Mouse (Mus musculus) brain, embryonic 14.5 days (tissue): ENCODE results near the gene Krt39.

Source experiments
- CTCF ChIP-seq: fragments of 200-500 bp; IDR thresholded peaks from 2 replicates; pipeline ENCODE4 v1.5.1; 2012; ENCODE audit warnings: inconsistent platforms, mild to moderate bottlenecking, moderate library complexity, borderline replicate concordance; ENCODE audit not compliant: insufficient read depth, insufficient read length; ENCODE audit errors: extremely low read depth
- POLR2A ChIP-seq: fragments of 200-500 bp; IDR thresholded peaks from 2 replicates; pipeline ENCODE4 v1.6.1; 2012; ENCODE audit warnings: mild to moderate bottlenecking, inconsistent platforms, borderline replicate concordance; ENCODE audit not compliant: poor library complexity, insufficient read depth, insufficient read length, severe bottlenecking; ENCODE audit errors: extremely low read depth

DNA sequence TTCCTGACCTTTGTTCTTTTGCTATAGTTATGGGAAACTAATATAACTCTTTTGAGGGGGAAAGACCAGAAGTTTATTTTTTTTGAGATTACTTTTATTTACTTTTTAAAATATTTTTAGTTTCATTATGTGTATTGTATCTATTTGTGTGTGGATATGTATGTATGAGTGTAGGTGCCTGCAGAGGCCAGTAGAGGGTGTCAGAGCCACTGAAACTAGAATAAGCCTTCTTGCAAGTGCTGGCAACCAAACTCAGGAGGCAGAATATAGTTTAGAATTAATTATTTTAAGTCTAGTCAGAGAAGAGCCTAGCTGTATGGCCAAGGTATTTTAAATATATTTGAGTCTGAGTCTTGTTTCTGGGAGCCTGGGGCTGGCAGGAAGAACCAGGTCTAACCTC lies 26.8 kb upstream of the Krt39 start:
- TF ChIP-seq CTCF (no peak), POLR2A (no peak)
